Mouse (Mus musculus) forebrain, embryonic 14.5 days (tissue): ENCODE measurements around the gene Arel1. TPM values are rescaled to one million over a fixed set of nuclear protein-coding genes. Genes with fewer than 3 reads are reported as not detected.

Experiments
- ATAC-seq: fragments of 200-750 bp; cut with Nextera tagmentation; 2 replicates; pipeline ENCODE4 v1.8.0; 2017; ENCODE audit warnings: mild to moderate bottlenecking, moderate library complexity
- DNase-seq: peaks from one replicate; pipeline ENCODE4 v3.0.0-alpha.2; 2015; ENCODE audit warnings: low spot score
- H3K27ac ChIP-seq: fragments of 300-500 bp; sonication (generic); 2 replicates; pipeline ENCODE4 v1.5.1; 2014; ENCODE audit warnings: low read depth, mild to moderate bottlenecking, control low read depth, low read length, moderate library complexity
- H3K27me3 ChIP-seq: fragments of 300-500 bp; sonication (generic); replicated peaks from 2 replicates; pipeline ENCODE4 v1.6.1; 2014; ENCODE audit warnings: low read length, control low read depth, mixed read lengths; ENCODE audit not compliant: control insufficient read depth, insufficient read depth
- H3K36me3 ChIP-seq: fragments of 300-500 bp; sonication (generic); 2 replicates; pipeline ENCODE4 v1.6.1; 2014; ENCODE audit warnings: low read length, control low read depth; ENCODE audit not compliant: control insufficient read depth, insufficient read depth
- H3K4me1 ChIP-seq: fragments of 300-500 bp; sonication (generic); 2 replicates; pipeline ENCODE4 v1.6.1; 2014; ENCODE audit warnings: antibody characterized with exemption, low read length, control low read depth; ENCODE audit not compliant: control insufficient read depth, insufficient read depth
- H3K4me2 ChIP-seq: fragments of 300-500 bp; sonication (generic); 2 replicates; pipeline ENCODE4 v1.6.1; 2014; ENCODE audit warnings: mild to moderate bottlenecking, control low read depth, low read length
- H3K4me3 ChIP-seq: fragments of 300-500 bp; sonication (generic); 2 replicates; pipeline ENCODE4 v1.5.1; 2014; ENCODE audit warnings: low read depth, low read length, control low read depth
- H3K9ac ChIP-seq: fragments of 300-500 bp; sonication (generic); 2 replicates; pipeline ENCODE4 v1.6.1; 2014; ENCODE audit warnings: mild to moderate bottlenecking, low read length, control low read depth, moderate library complexity
- H3K9me3 ChIP-seq: fragments of 300-500 bp; sonication (generic); replicated peaks from 2 replicates; pipeline ENCODE4 v1.6.1; 2016; ENCODE audit warnings: low read length, control low read depth, mixed read lengths; ENCODE audit not compliant: control insufficient read depth
- WGBS: fragments of 180-500 bp; shearing (Covaris S2); extraction: QIAGEN DNeasy Blood & Tissue Kit; methylation state at CpG from one replicate; pipeline ENCODE4 v1.1.7; 2014; 5-methylcytosine and 5-hydroxymethylcytosine counted together
- polyA plus RNA-seq: library from polyadenylated mRNA; unstranded; fragments of >200 nt; fragmentation: Nextera tagmentation; extraction: Ambion mirVana; gene quantifications from 2 replicates; pipeline ENCODE4 v1.2.1, GENCODE M21; 2014

Gene Arel1
- polyA plus RNA-seq, 1 experiment from 2014 or later, result 31.4 TPM

- H3K4me3 ChIP-seq, result peak within 1 kb of the TSS; percentile 97
- ATAC-seq (peak; percentile 98), DNase-seq (peak; percentile 99)
- H3K27ac ChIP-seq, result peak within 1 kb of the TSS; percentile 91
- no peaks in the 10 kb centered on the region for H3K27me3 ChIP-seq
- H3K4me2 ChIP-seq, result peak within 1 kb of the TSS; percentile 59
- H3K9me3 ChIP-seq, result no peaks in the 10 kb centered on the region
- 0% methylated on average over 44 of the region's 45 CpGs for WGBS
- peaks cover 18% of the 10 kb centered on the region for H3K4me1 ChIP-seq
- no peaks in the 10 kb centered on the region for H3K36me3 ChIP-seq
- peak within 1 kb of the TSS; percentile 99 for H3K9ac ChIP-seq
Measured at GRCm38 (mm10) chr12:84996083-84996496, 25.4 kb upstream of the Arel1 start, which contains the start of gene Ylpm1. Ylpm1 (plus strand) TSS chr12:84996321.

- H3K36me3 ChIP-seq, result no peaks in the 10 kb centered on the region
- ATAC-seq (no peak), DNase-seq (peak; percentile 3)
- H3K9me3 ChIP-seq, result no peaks in the 10 kb centered on the region
- H3K4me3 ChIP-seq, result peak overlapping the region; percentile 97; the same call in 1 of the 2 replicates
- H3K4me2 ChIP-seq, result peak overlapping the region; percentile 31
- 95% methylated on average over 8 of the region's 9 CpGs for WGBS
- H3K4me1 ChIP-seq, result peaks cover 18% of the 10 kb centered on the region
- H3K27ac ChIP-seq, result no peak overlapping the region
- H3K27me3 ChIP-seq, result no peaks in the 10 kb centered on the region
- no peak overlapping the region; the same call in 1 of the 2 replicates for H3K9ac ChIP-seq
Measured at GRCm38 (mm10) chr12:84995112-84995761, 24.5 kb upstream of the Arel1 start.

DNA sequence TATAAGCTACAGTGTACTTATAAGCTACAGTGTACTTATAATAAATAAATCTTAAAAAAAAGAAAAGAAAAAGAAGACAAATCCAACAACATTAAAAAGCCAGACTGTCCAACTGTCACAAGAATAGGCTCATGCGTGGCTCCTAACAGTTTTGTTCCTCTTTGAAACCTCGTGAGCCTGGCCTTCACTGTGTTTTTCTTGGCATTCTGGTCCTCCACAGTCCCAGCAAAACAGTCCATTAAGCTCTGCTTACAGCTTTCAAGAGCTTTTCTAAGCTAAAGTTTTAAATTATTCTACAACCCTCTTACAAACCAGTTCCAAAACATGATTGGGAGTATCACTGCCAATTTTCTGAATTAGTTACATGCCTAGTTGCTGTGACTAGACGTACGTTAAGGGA lies 18.8 kb upstream of the Arel1 start:
- no peaks in the 10 kb centered on the region for H3K9me3 ChIP-seq
- 0 out of 2 replicates have a peak, but pooled peaks cover 9% of the 10 kb centered on the region for H3K36me3 ChIP-seq
- no peaks in the 10 kb centered on the region for H3K4me1 ChIP-seq
- H3K27me3 ChIP-seq, result no peaks in the 10 kb centered on the region
- H3K9ac ChIP-seq, result no peak overlapping the region
- ATAC-seq, result no peak
- DNase-seq, result no peak
- 70% methylated on average over 4 of the region's 4 CpGs for WGBS
- H3K27ac ChIP-seq, result no peak overlapping the region
- H3K4me2 ChIP-seq, result no peak overlapping the region
- H3K4me3 ChIP-seq, result no peak overlapping the region

DNA sequence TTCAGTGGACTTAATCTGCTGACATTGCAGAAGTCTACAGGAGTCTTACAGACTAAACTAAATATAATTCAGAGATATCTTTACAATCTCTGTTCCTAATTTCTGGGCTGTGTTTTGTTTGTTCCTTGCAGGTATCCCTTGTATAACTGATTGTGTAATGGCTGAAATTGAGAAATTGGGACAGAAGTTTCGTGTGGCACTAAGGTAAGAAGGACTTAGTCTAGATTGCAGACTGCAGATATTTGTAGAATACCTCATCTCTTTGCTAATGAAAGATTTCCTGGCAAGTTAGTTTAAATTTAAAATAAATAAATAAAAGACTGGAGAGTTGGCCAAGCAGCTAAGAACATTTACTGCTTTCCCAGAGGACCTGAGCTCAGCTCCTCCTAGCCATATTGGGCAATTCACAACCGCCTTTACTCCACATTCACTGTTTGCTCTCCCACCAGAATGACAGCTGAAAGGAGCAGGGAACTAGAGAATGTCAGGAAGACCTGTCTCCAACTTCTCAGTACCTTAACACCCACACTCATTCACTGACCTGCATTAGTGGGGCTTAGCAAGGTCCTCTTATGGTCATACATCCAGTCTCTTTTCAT lies 8.7 kb upstream of the Arel1 start:
- ATAC-seq, result no peak
- H3K4me3 ChIP-seq, result no peak overlapping the region
- no peak overlapping the region for H3K27ac ChIP-seq
- no peaks in the 10 kb centered on the region for H3K4me1 ChIP-seq
- no peak overlapping the region for H3K9ac ChIP-seq
- H3K4me2 ChIP-seq, result no peak overlapping the region
- no peaks in the 10 kb centered on the region for H3K27me3 ChIP-seq
- H3K36me3 ChIP-seq, result peaks cover 93% of the 10 kb centered on the region
- DNase-seq, result no peak
- WGBS, result 88% methylated on average over 2 of the region's 2 CpGs
- no peaks in the 10 kb centered on the region for H3K9me3 ChIP-seq

- no peak overlapping the region for H3K27ac ChIP-seq
- no peak for DNase-seq
Measured at GRCm38 (mm10) chr12:84969656-84970427, 858 bp downstream of the Arel1 start.

DNA sequence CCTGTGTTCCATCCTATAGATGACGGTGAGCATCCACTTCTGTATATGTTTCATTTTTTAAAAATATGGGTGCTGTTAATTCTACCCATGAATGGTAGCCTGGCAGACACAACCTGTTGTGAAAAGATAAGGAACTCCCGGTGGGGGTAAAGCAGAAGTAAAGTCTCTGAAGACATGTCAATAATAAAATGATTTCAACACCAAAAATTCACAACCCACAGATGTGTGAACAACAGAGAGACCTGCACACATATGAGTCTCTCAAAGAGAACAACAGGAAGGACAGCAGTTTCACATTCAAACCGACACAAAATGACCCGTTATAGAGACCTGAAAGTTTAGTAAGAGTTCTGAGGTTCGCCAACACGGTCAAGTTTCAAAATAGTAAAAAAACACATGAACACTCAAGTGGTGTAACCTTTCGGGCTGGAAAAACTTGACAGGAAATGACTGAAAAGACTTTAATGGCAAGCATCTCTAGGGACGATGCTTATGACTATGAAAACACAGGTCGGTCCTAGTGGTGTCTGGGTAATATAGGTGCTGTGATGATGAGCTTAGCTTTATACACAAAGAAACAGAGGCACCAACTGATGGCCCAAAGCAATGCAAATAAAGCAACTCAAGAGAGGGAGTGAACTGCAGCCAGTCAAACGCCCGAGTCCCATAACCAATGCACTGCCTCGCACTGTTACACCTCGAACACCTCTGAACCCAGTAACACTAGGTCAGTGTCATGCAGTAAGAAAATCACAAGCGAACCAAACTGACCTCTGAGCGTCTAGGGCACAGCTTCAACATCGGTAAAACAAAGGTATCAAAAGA lies 1.7 kb downstream of the Arel1 start:
- no peak overlapping the region for H3K9ac ChIP-seq
- H3K36me3 ChIP-seq, result peaks cover 13% of the 10 kb centered on the region
- ATAC-seq, result no peak
- no peak overlapping the region for H3K27ac ChIP-seq
- H3K4me3 ChIP-seq, result no peak overlapping the region
- peaks cover 11% of the 10 kb centered on the region for H3K4me1 ChIP-seq
- peak overlapping the region; percentile 74 for H3K4me2 ChIP-seq
- no peak for DNase-seq
- 89% methylated on average over 16 of the region's 16 CpGs for WGBS
- no peaks in the 10 kb centered on the region for H3K27me3 ChIP-seq
- H3K9me3 ChIP-seq, result no peaks in the 10 kb centered on the region

More at GRCm38 (mm10) chr12:84969656-84970427, 858 bp downstream of the Arel1 start:
- Histone ChIP-seq H3K36me3 (peaks cover 19% of the 10 kb centered on the region), H3K4me2 (peak overlapping the region; percentile 74), H3K4me1 (peaks cover 11% of the 10 kb centered on the region), H3K27me3 (no peaks in the 10 kb centered on the region), H3K9me3 (no peaks in the 10 kb centered on the region), H3K9ac (peak overlapping the region; percentile 86), H3K4me3 (peak overlapping the region; percentile 81)
- 25% methylated on average over 15 of the region's 15 CpGs for WGBS
- ATAC-seq, result no peak

- Histone ChIP-seq H3K36me3 (peaks cover 5% of the 10 kb centered on the region), H3K4me2 (no peak overlapping the region), H3K4me1 (no peaks in the 10 kb centered on the region), H3K27me3 (no peaks in the 10 kb centered on the region), H3K9me3 (no peaks in the 10 kb centered on the region), H3K4me3 (no peak overlapping the region), H3K27ac (no peak overlapping the region), H3K9ac (no peak overlapping the region)
- no peak for ATAC-seq
- WGBS, result 82% methylated on average over 7 of the region's 7 CpGs
- DNase-seq, result no peak
Measured at GRCm38 (mm10) chr12:84962606-84963005, 8.1 kb downstream of the Arel1 start.

DNA sequence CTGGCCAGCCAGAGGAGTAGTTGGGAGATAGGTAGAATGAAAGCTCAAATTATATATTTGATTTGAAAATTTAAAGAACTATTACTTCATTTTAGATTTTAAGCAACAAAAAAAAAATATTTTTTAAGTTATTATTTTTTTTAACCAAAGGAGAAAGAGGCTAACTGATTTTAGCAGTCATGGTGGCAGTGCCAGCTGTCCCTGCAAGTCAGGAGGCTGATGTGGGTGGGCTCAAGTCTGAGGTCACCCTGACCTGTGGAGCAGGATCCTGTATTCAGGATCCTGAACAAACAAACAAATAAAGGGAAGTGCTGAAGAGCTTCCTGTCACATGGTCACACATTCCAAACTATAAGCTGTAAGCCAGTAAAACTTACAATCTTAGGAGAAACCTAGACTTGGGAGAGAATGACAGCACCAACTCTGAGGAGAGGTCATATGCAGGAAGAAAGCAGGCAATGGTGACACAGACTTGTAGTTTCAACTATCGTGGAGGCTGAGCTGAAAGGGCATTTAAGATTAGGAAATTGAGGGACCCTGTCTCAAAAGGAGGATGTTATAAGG lies 11.8 kb downstream of the Arel1 start:
- WGBS, result 79% methylated on average over 1 of the region's 1 CpGs
- DNase-seq, result no peak
- H3K4me2 ChIP-seq, result no peak overlapping the region
- no peaks in the 10 kb centered on the region for H3K36me3 ChIP-seq
- ATAC-seq, result no peak
- H3K27me3 ChIP-seq, result no peaks in the 10 kb centered on the region
- no peaks in the 10 kb centered on the region for H3K9me3 ChIP-seq
- no peak overlapping the region for H3K9ac ChIP-seq
- no peak overlapping the region for H3K4me3 ChIP-seq
- H3K27ac ChIP-seq, result no peak overlapping the region
- H3K4me1 ChIP-seq, result no peaks in the 10 kb centered on the region
